ENCODE assay signal across 9 mouse cellular contexts in genomic region chr10:67189057-67189456, GRCm38 (mm10).
DNase-seq lines count a peak whose midpoint lies in the region; ATAC-seq and TF ChIP-seq lines count a peak whose summit lies in the region.
"Had no signal": no experiment of that assay in that cellular context is flagged by ENCODE, and none has a peak within 500 bp of the region (broad histone marks: within the 10 kb centered on the region; RNA-seq: fewer than 3 reads in every experiment).

No protein-coding gene starts in this region.

- H3K4me3 ChIP-seq in heart, embryonic 10.5 days, result peak overlapping the region; percentile 13; the same call in 1 of the 2 replicates
- H3K4me3 ChIP-seq in spleen, adult 2 months (ENCODE audit: extremely low read depth, insufficient read depth, insufficient read length), result no peak overlapping the region
- no peak overlapping the region for H3K4me3 ChIP-seq in hindbrain, postnatal 0 days (ENCODE audit: low read length)

- no peak overlapping the region for H3K9ac ChIP-seq in hindbrain, postnatal 0 days (replicated peaks; ENCODE audit: low read length)

- peaks cover 12% of the 10 kb centered on the region; the same call in 1 of the 2 replicates for H3K4me1 ChIP-seq in heart, embryonic 10.5 days
- peaks cover 7% of the 10 kb centered on the region; the same call in 1 of the 2 replicates for H3K4me1 ChIP-seq in spleen, adult 2 months (ENCODE audit: control insufficient read depth, insufficient read depth, insufficient read length)
- H3K4me1 ChIP-seq in hindbrain, postnatal 0 days (ENCODE audit: insufficient read depth, low read length), result peaks cover 16% of the 10 kb centered on the region

- H3K9me3 ChIP-seq in heart, embryonic 10.5 days, result no peaks in the 10 kb centered on the region
- no peaks in the 10 kb centered on the region for H3K9me3 ChIP-seq in hindbrain, postnatal 0 days (ENCODE audit: low read length)

- DNase-seq in heart, embryonic 10.5 days (ENCODE audit: low spot score), result no peak
- DNase-seq in heart, adult 9 months (ENCODE audit: low spot score in 2 of 2), result no peak
- peak in 1 of 2 experiments; percentile 19 for DNase-seq in spleen, adult 2 months (ENCODE audit: low read depth in 1 of 2, low spot score in 2 of 2)
- DNase-seq in spleen, postnatal 4 days (ENCODE audit: low spot score in 2 of 2), result no peak
- DNase-seq in hindbrain, postnatal 0 days (ENCODE audit: low spot score), result no peak
- peak; percentile 38 for DNase-seq in thymus, postnatal 0 days (ENCODE audit: low spot score)
- no peak for DNase-seq in adrenal gland, postnatal 4 days (ENCODE audit: low spot score in 2 of 2)
- DNase-seq in kidney, adult 9 months, result no peak

- no peaks in the 10 kb centered on the region for H3K27me3 ChIP-seq in heart, embryonic 10.5 days (ENCODE audit: insufficient read depth, poor library complexity, severe bottlenecking)
- H3K27me3 ChIP-seq in spleen, adult 2 months (ENCODE audit: control insufficient read depth, insufficient read depth, low read length), result no peaks in the 10 kb centered on the region
- H3K27me3 ChIP-seq in hindbrain, postnatal 0 days (ENCODE audit: insufficient read depth, low read length), result no peaks in the 10 kb centered on the region
- H3K27me3 ChIP-seq: Patski had no signal

- ATAC-seq in hindbrain, postnatal 0 days, result no peak
- ATAC-seq: Patski had no signal

- TF ChIP-seq CTCF in spleen, adult 2 months (IDR thresholded peaks at IDR 0.05; ENCODE audit: extremely low read depth, insufficient read depth, insufficient read length, insufficient replicate concordance), result no peak
- TF ChIP-seq CTCF in hindbrain, postnatal 0 days (IDR thresholded peaks at IDR 0.05; ENCODE audit: low read depth), result no peak

- no peak overlapping the region for H3K27ac ChIP-seq in heart, embryonic 10.5 days
- H3K27ac ChIP-seq in spleen, adult 2 months (ENCODE audit: insufficient read depth, low read length), result peak overlapping the region; percentile 7
- no peak overlapping the region for H3K27ac ChIP-seq in hindbrain, postnatal 0 days

- H3K36me3 ChIP-seq in heart, embryonic 10.5 days, result peaks cover 22% of the 10 kb centered on the region
- peaks cover 6% of the 10 kb centered on the region for H3K36me3 ChIP-seq in spleen, adult 2 months (ENCODE audit: control insufficient read depth, insufficient read depth, low read length)
- H3K36me3 ChIP-seq in hindbrain, postnatal 0 days (ENCODE audit: insufficient read depth, low read length), result no peaks in the 10 kb centered on the region

- peak overlapping the region; percentile 45 for H3K4me2 ChIP-seq in hindbrain, postnatal 0 days (ENCODE audit: low read depth, low read length)

- no peak for TF ChIP-seq POLR2A in spleen, adult 2 months (IDR thresholded peaks at IDR 0.05; ENCODE audit: low read depth, low read length)
